Mouse (Mus musculus): ENCODE results near the gene A730009L09Rik. TPM values are rescaled to one million over a fixed set of nuclear protein-coding genes. Genes with fewer than 3 reads are reported as not detected.

Gene A730009L09Rik
- polyA plus RNA-seq, 1 experiment: not detected

GRCm38 (mm10) chr16:84546059-84546458, 31.1 kb downstream of the A730009L09Rik start:
- TF ChIP-seq GATA1 (IDR thresholded peaks at IDR 0.05; ENCODE audit: low read length): no peak

- no peak for TF ChIP-seq GATA1 (IDR thresholded peaks at IDR 0.05; ENCODE audit: low read length)
These were observed 34.2 kb downstream of the A730009L09Rik start for GRCm38 (mm10) chr16:84549122-84549521.

- no peak for TF ChIP-seq GATA1 (IDR thresholded peaks at IDR 0.05; ENCODE audit: low read length)
These were observed 35.5 kb downstream of the A730009L09Rik start for GRCm38 (mm10) chr16:84550445-84550844.

- TF ChIP-seq GATA1 (IDR thresholded peaks at IDR 0.05; ENCODE audit: low read length): no peak
These were observed 39.1 kb downstream of the A730009L09Rik start for GRCm38 (mm10) chr16:84553981-84554380.

GRCm38 (mm10) chr16:84558113-84558917, 43.4 kb downstream of the A730009L09Rik start:
- no peak for TF ChIP-seq GATA1 (IDR thresholded peaks at IDR 0.05; ENCODE audit: low read length)

GRCm38 (mm10) chr16:84559569-84560278, 44.8 kb downstream of the A730009L09Rik start:
- no peak for TF ChIP-seq GATA1 (IDR thresholded peaks at IDR 0.05; ENCODE audit: low read length)

- TF ChIP-seq GATA1 (IDR thresholded peaks at IDR 0.05; ENCODE audit: low read length): no peak
These were observed 45.3 kb downstream of the A730009L09Rik start for GRCm38 (mm10) chr16:84560279-84560602.

Other genes starting within 250 kb of the A730009L09Rik start
- 136 and 226 TPM in 2 replicates for gene Mrpl39, start 220.6 kb downstream of the A730009L09Rik start, polyA plus RNA-seq (2012)